Comparison of ENCODE assay signal across 9 mouse cellular contexts in the genomic region with DNA sequence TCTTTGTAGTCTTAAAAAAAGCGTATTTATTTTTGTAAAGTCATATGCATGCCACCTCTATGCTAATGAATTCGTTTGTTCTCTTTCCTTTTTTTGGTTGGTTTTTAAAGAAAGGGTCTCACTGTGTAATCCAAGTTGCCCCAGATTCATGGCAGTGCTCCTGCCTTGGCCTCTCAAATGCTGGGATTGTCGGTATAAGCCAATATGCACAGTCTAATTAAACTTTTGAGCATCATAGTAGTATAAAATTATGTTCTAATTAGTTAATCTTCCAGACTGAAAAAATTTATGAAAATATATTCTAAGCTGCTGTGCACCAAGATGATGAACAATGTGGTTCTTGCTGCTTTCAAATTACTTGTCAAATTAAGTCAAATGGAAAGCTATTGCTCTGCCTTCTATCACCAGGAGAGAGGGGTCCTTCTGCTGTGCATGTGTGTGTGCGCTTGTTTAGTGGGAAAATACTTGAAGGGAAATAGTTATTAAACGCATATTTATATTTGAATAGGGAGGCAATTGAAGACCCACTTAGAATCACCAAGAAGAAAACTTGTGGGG. TPM values are rescaled to one million over a fixed set of nuclear protein-coding genes. Genes with fewer than 3 reads are reported as not detected.
DNase-seq lines count a peak whose midpoint lies in the region; ATAC-seq and TF ChIP-seq lines count a peak whose summit lies in the region.
"Had no signal": no experiment of that assay in that cellular context is flagged by ENCODE, and none has a peak within 500 bp of the region (broad histone marks: within the 10 kb centered on the region; RNA-seq: fewer than 3 reads in every experiment).

No protein-coding gene starts in this region.

- no peak for DNase-seq in kidney, postnatal 0 days (ENCODE audit: low spot score)
- no peak for DNase-seq in kidney, postnatal 10 days
- no peak for DNase-seq in forebrain, embryonic 11.5 days (ENCODE audit: low spot score)
- DNase-seq in Muller cell, postnatal 12 days (ENCODE audit: inconsistent ontology term) = no peak
- DNase-seq in kidney, adult 11 months = no peak
- DNase-seq in left cerebral cortex, adult 18-20 months (ENCODE audit: low spot score in 2 of 2) = no peak
- DNase-seq: kidney, postnatal 14 days had no signal

- no peaks in the 10 kb centered on the region for H3K27me3 ChIP-seq in kidney, postnatal 0 days (ENCODE audit: insufficient read depth, low read length)
- no peaks in the 10 kb centered on the region for H3K27me3 ChIP-seq in forebrain, embryonic 11.5 days (ENCODE audit: control insufficient read depth, insufficient read depth, low read length)
- peaks cover 15% of the 10 kb centered on the region; the same call in 1 of the 2 replicates for H3K27me3 ChIP-seq in limb, embryonic 12.5 days
- no peaks in the 10 kb centered on the region for H3K27me3 ChIP-seq in neural tube, embryonic 14.5 days (ENCODE audit: control insufficient read depth, insufficient read depth, low read length)

- 45% methylated on average over 5 of the region's 5 CpGs for WGBS in kidney, postnatal 0 days
- WGBS in forebrain, embryonic 11.5 days = 45% methylated on average over 5 of the region's 5 CpGs
- WGBS in limb, embryonic 12.5 days = 43% methylated on average over 5 of the region's 5 CpGs
- 40% methylated on average over 5 of the region's 5 CpGs for WGBS in neural tube, embryonic 14.5 days

- peak overlapping the region; percentile 58 for H3K4me2 ChIP-seq in kidney, postnatal 0 days (ENCODE audit: low read length)
- peak overlapping the region; percentile 26; the same call in 1 of the 2 replicates for H3K4me2 ChIP-seq in forebrain, embryonic 11.5 days (ENCODE audit: low read depth, low read length, severe bottlenecking)
- peak overlapping the region; percentile 51 for H3K4me2 ChIP-seq in limb, embryonic 12.5 days
- H3K4me2 ChIP-seq in neural tube, embryonic 14.5 days (ENCODE audit: low read depth, low read length) = peak overlapping the region; percentile 33; the same call in 1 of the 2 replicates

- H3K36me3 ChIP-seq in kidney, postnatal 0 days (ENCODE audit: insufficient read depth, low read length) = no peaks in the 10 kb centered on the region
- H3K36me3 ChIP-seq in forebrain, embryonic 11.5 days (ENCODE audit: control insufficient read depth, insufficient read depth, low read length) = no peaks in the 10 kb centered on the region
- no peaks in the 10 kb centered on the region for H3K36me3 ChIP-seq in limb, embryonic 12.5 days
- H3K36me3 ChIP-seq in neural tube, embryonic 14.5 days (ENCODE audit: control insufficient read depth, insufficient read depth, low read length) = no peaks in the 10 kb centered on the region

- H3K4me3 ChIP-seq in kidney, postnatal 0 days (replicated peaks; ENCODE audit: low read depth, low read length) = no peak overlapping the region
- no peak overlapping the region for H3K4me3 ChIP-seq in forebrain, embryonic 11.5 days (ENCODE audit: low read depth, low read length)
- no peak overlapping the region for H3K4me3 ChIP-seq in limb, embryonic 12.5 days (replicated peaks)
- H3K4me3 ChIP-seq in neural tube, embryonic 14.5 days (ENCODE audit: low read depth, low read length) = no peak overlapping the region

- no peak overlapping the region for H3K27ac ChIP-seq in kidney, postnatal 0 days
- H3K27ac ChIP-seq in forebrain, embryonic 11.5 days (ENCODE audit: low read depth, low read length) = no peak overlapping the region
- H3K27ac ChIP-seq in limb, embryonic 12.5 days = no peak overlapping the region
- no peak overlapping the region for H3K27ac ChIP-seq in neural tube, embryonic 14.5 days (ENCODE audit: low read depth, low read length)

- no peak overlapping the region for H3K9ac ChIP-seq in kidney, postnatal 0 days (ENCODE audit: low read depth, low read length)
- H3K9ac ChIP-seq in forebrain, embryonic 11.5 days (ENCODE audit: low read length) = no peak overlapping the region
- no peak overlapping the region for H3K9ac ChIP-seq in limb, embryonic 12.5 days (replicated peaks)
- no peak overlapping the region for H3K9ac ChIP-seq in neural tube, embryonic 14.5 days (replicated peaks; ENCODE audit: low read depth, low read length)

- no peak for ATAC-seq in kidney, postnatal 0 days (replicated peaks; ENCODE audit: low FRiP score, low read depth)
- ATAC-seq in forebrain, embryonic 11.5 days (replicated peaks; ENCODE audit: low FRiP score) = no peak
- ATAC-seq in limb, embryonic 12.5 days (ENCODE audit: insufficient number of reproducible peaks, insufficient read depth, low FRiP score, low TSS enrichment, low read depth) = no peak
- ATAC-seq in neural tube, embryonic 14.5 days (ENCODE audit: low read depth) = no peak

- H3K9me3 ChIP-seq in kidney, postnatal 0 days (replicated peaks; ENCODE audit: low read length) = no peaks in the 10 kb centered on the region
- no peaks in the 10 kb centered on the region for H3K9me3 ChIP-seq in forebrain, embryonic 11.5 days (ENCODE audit: control insufficient read depth, low read length)
- no peaks in the 10 kb centered on the region for H3K9me3 ChIP-seq in limb, embryonic 12.5 days
- no peaks in the 10 kb centered on the region for H3K9me3 ChIP-seq in neural tube, embryonic 14.5 days (ENCODE audit: control insufficient read depth, low read length)

- TF ChIP-seq CTCF in kidney, postnatal 0 days (IDR thresholded peaks at IDR 0.05; ENCODE audit: low read depth) = no peak

- H3K4me1 ChIP-seq in kidney, postnatal 0 days (replicated peaks; ENCODE audit: insufficient read depth, low read length) = no peaks in the 10 kb centered on the region
- H3K4me1 ChIP-seq in forebrain, embryonic 11.5 days (replicated peaks; ENCODE audit: control insufficient read depth, insufficient read depth, low read length) = peaks cover 5% of the 10 kb centered on the region; the same call in 1 of the 2 replicates
- no peaks in the 10 kb centered on the region for H3K4me1 ChIP-seq in limb, embryonic 12.5 days (replicated peaks)
- H3K4me1 ChIP-seq in neural tube, embryonic 14.5 days (ENCODE audit: control insufficient read depth, insufficient read depth, low read length) = no peaks in the 10 kb centered on the region

RNA-seq across cellular contexts. Expression of a gene that starts 2.4 kb away (rescaled TPM):
- 0.04 and 0.05 TPM in 2 replicates for polyA plus RNA-seq in kidney, postnatal 0 days (2015; fragmentation: Nextera tagmentation; extraction: Ambion mirVana)
- polyA plus RNA-seq in forebrain, embryonic 11.5 days (2014; fragmentation: Nextera tagmentation; extraction: Ambion mirVana) = not detected in 2 replicates
- polyA plus RNA-seq in limb, embryonic 12.5 days (2016; fragmentation: Nextera tagmentation; extraction: Ambion mirVana) = 0.09 and 0.12 TPM in 2 replicates
- polyA plus RNA-seq in neural tube, embryonic 14.5 days (2014; fragmentation: Nextera tagmentation; extraction: Ambion mirVana) = not detected in 2 replicates
- under 1 TPM in 1 of 2 experiments, not detected in 1; 0.09 TPM for total RNA-seq in left cerebral cortex, adult 18-20 months (2021)

RNA-seq across cellular contexts. Expression of a gene that starts 13.3 kb away (rescaled TPM):
- 62.7 and 65.2 TPM in 2 replicates for polyA plus RNA-seq in kidney, postnatal 0 days (2015; fragmentation: Nextera tagmentation; extraction: Ambion mirVana)
- 37.8 and 45.9 TPM in 2 replicates for polyA plus RNA-seq in forebrain, embryonic 11.5 days (2014; fragmentation: Nextera tagmentation; extraction: Ambion mirVana)
- polyA plus RNA-seq in limb, embryonic 12.5 days (2016; fragmentation: Nextera tagmentation; extraction: Ambion mirVana) = 35.5 and 39.4 TPM in 2 replicates
- polyA plus RNA-seq in neural tube, embryonic 14.5 days (2014; fragmentation: Nextera tagmentation; extraction: Ambion mirVana) = 22.1 and 32.7 TPM in 2 replicates
- 10 to 100 TPM; 18.2 to 20.1 TPM for total RNA-seq in left cerebral cortex, adult 18-20 months (2021)
